Mouse (Mus musculus): ENCODE results near the gene Aplnr. TPM values are rescaled to one million over a fixed set of nuclear protein-coding genes. Genes with fewer than 3 reads are reported as not detected.

The Aplnr gene
- total and polyA plus RNA-seq, 3 experiments, result not detected

DNA sequence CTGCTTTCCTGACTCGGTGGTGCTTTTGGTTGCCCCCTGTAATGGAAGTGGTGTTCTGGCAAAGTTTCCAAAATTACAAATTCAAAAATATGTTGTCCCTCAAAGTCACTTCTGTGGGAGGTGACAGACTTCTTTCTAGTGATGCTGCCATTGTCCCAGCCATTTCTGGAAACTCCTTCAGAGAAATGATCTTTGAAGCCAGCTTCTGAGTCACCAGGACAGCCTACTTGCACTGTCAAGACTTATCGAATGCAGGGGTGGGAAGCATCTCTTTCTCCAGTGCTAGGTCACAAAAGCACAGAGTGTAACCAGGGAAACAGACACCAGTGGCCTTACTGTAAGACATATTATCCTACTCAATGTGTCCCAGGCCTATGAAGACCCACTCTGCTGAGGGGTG lies 15.2 kb downstream of the Aplnr start:
- TF ChIP-seq ETS1 (IDR thresholded peaks at IDR 0.05; ENCODE audit: low read depth, low read length) (no peak), JUND (IDR thresholded peaks at IDR 0.05; ENCODE audit: low read depth, low read length) (no peak), MAZ (IDR thresholded peaks at IDR 0.05; ENCODE audit: low read depth, low read length) (no peak), CHD1 (IDR thresholded peaks at IDR 0.05; ENCODE audit: low read depth, low read length) (no peak), CHD2 (IDR thresholded peaks at IDR 0.05; ENCODE audit: low read length) (no peak), CTCF (IDR thresholded peaks at IDR 0.05 in 2 of 3, conservative IDR thresholded peaks at IDR 0.05 in 1 of 3; ENCODE audit: control insufficient read depth in 1 of 3, insufficient read depth in 1 of 3, low read depth in 2 of 3, low read length in 3 of 3, poor library complexity in 1 of 3, severe bottlenecking in 1 of 3) (no peak), MEF2A (IDR thresholded peaks at IDR 0.05; ENCODE audit: extremely low read depth, insufficient replicate concordance, low read depth, low read length, poor library complexity, severe bottlenecking) (no peak), ZNF384 (IDR thresholded peaks at IDR 0.05; ENCODE audit: low read depth, low read length) (no peak), MAFK (IDR thresholded peaks at IDR 0.05; ENCODE audit: borderline replicate concordance, low read depth, low read length) (no peak), MYC (IDR thresholded peaks at IDR 0.05; ENCODE audit: low read depth, low read length) (no peak), E2F4 (IDR thresholded peaks at IDR 0.05; ENCODE audit: borderline replicate concordance, low read depth, low read length) (no peak), MYB (IDR thresholded peaks at IDR 0.05; ENCODE audit: low read depth, low read length) (no peak), BHLHE40 (IDR thresholded peaks at IDR 0.05; ENCODE audit: borderline replicate concordance, low read depth, low read length) (no peak), USF1 (IDR thresholded peaks at IDR 0.05; ENCODE audit: low read depth, low read length) (no peak), USF2 (IDR thresholded peaks at IDR 0.05; ENCODE audit: borderline replicate concordance in 1 of 2, insufficient read depth in 1 of 2, low read depth in 1 of 2, low read length in 2 of 2) (no peak), TCF12 (IDR thresholded peaks at IDR 0.05; ENCODE audit: low read depth, low read length) (no peak), NELFE (IDR thresholded peaks at IDR 0.05; ENCODE audit: low read depth, low read length) (no peak), ZC3H11A (IDR thresholded peaks at IDR 0.05; ENCODE audit: low read depth, low read length) (no peak), POLR2A (IDR thresholded peaks at IDR 0.05; ENCODE audit: control insufficient read depth in 1 of 2, insufficient read depth in 1 of 2, low read depth in 1 of 2, low read length in 2 of 2, poor library complexity in 1 of 2) (no peak)
- Histone ChIP-seq H3K27me3 (ENCODE audit: control insufficient read depth in 1 of 2, insufficient read depth in 2 of 2, low read length in 2 of 2) (peaks cover 0 to 3% of the 10 kb centered on the region in 2 experiments; a peak in 2 of 4 replicates), H3K4me1 (ENCODE audit: control insufficient read depth in 1 of 2, insufficient read depth in 2 of 2, low read length in 2 of 2) (no peaks in the 10 kb centered on the region), H3K9me3 (replicated peaks; ENCODE audit: insufficient read depth, low read length) (no peaks in the 10 kb centered on the region), H3K36me3 (ENCODE audit: control insufficient read depth in 1 of 2, insufficient read depth in 2 of 2, low read length in 2 of 2) (no peaks in the 10 kb centered on the region), H3K79me2 (ENCODE audit: control insufficient read depth, insufficient read depth, low read length, poor library complexity) (no peaks in the 10 kb centered on the region), H3K4me3 (ENCODE audit: control insufficient read depth in 1 of 2, insufficient read depth in 1 of 2, low read depth in 2 of 2, low read length in 2 of 2) (no peak overlapping the region), H3K9ac (ENCODE audit: control insufficient read depth, low read depth, low read length, poor library complexity, severe bottlenecking) (no peak overlapping the region), H3K27ac (ENCODE audit: control insufficient read depth, low read depth, low read length) (no peak overlapping the region)
- DNase-seq (ENCODE audit: low read depth, low spot score), result no peak

DNA sequence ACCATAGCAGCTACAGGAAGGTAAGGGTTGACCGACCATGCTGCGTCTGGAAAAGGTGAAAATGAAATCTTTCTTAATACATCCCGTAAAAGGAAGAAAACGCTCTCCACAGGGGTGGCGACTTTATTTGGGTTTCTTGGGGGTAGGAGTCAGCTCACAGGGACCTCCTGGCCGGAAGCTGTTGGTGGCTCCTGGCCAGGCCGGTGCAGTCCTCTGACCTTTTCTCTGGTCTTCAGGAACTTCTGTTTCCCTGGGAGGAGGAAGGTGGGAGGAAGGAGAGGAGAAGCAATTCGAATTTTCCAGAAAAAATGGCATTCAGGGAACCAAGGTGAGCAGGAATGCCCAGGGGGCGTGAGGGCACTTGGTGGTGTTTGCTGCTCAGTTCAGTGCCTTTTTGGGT lies 19.3 kb downstream of the Aplnr start:
- TF ChIP-seq BHLHE40 (IDR thresholded peaks at IDR 0.05; ENCODE audit: borderline replicate concordance, low read depth, low read length), result no peak
- no peak for TF ChIP-seq NRF1 (IDR thresholded peaks at IDR 0.05; ENCODE audit: insufficient read depth, low read depth, low read length, poor library complexity, severe bottlenecking)
- no peak for TF ChIP-seq ETS1 (IDR thresholded peaks at IDR 0.05; ENCODE audit: low read depth, low read length)
- TF ChIP-seq SIN3A (IDR thresholded peaks at IDR 0.05; ENCODE audit: low read length), result no peak
- TF ChIP-seq SMC3 (IDR thresholded peaks at IDR 0.05; ENCODE audit: low read depth, low read length), result no peak
- no peak for TF ChIP-seq ELF1 (IDR thresholded peaks at IDR 0.05; ENCODE audit: low read depth, low read length)
- no peak for TF ChIP-seq TCF12 (IDR thresholded peaks at IDR 0.05; ENCODE audit: low read depth, low read length)
- TF ChIP-seq POLR2AphosphoS5 (IDR thresholded peaks at IDR 0.05; ENCODE audit: borderline replicate concordance, low read depth, low read length), result no peak
- no peak for TF ChIP-seq POLR2AphosphoS2 (IDR thresholded peaks at IDR 0.05; ENCODE audit: low read length)
- no peak for TF ChIP-seq MAX (IDR thresholded peaks at IDR 0.05; ENCODE audit: low read length)
- no peak for TF ChIP-seq UBTF (IDR thresholded peaks at IDR 0.05; ENCODE audit: borderline replicate concordance, insufficient read depth, low read depth, low read length)
- TF ChIP-seq ZNF384 (IDR thresholded peaks at IDR 0.05; ENCODE audit: low read depth, low read length), result no peak

More for the DNA sequence above, 19.3 kb downstream of the Aplnr start:
- Histone ChIP-seq H3K4me3 (ENCODE audit: control insufficient read depth in 1 of 2, insufficient read depth in 1 of 2, low read depth in 2 of 2, low read length in 2 of 2) (no peak overlapping the region), H3K9ac (ENCODE audit: control insufficient read depth, low read depth, low read length, poor library complexity, severe bottlenecking) (no peak overlapping the region), H3K36me3 (ENCODE audit: control insufficient read depth in 1 of 2, insufficient read depth in 2 of 2, low read length in 2 of 2) (no peaks in the 10 kb centered on the region), H3K79me2 (ENCODE audit: control insufficient read depth, insufficient read depth, low read length, poor library complexity) (no peaks in the 10 kb centered on the region), H3K27ac (ENCODE audit: control insufficient read depth, low read depth, low read length) (no peak overlapping the region), H3K27me3 (ENCODE audit: control insufficient read depth in 1 of 2, insufficient read depth in 2 of 2, low read length in 2 of 2) (peaks cover 9 to 15% of the 10 kb centered on the region in 2 experiments), H3K9me3 (replicated peaks; ENCODE audit: insufficient read depth, low read length) (no peaks in the 10 kb centered on the region), H3K4me1 (ENCODE audit: control insufficient read depth in 1 of 2, insufficient read depth in 2 of 2, low read length in 2 of 2) (no peaks in the 10 kb centered on the region)
- DNase-seq (ENCODE audit: low read depth, low spot score), result no peak
